Mouse (Mus musculus): ENCODE results near the gene Aff3.

Aff3 gene

DNA sequence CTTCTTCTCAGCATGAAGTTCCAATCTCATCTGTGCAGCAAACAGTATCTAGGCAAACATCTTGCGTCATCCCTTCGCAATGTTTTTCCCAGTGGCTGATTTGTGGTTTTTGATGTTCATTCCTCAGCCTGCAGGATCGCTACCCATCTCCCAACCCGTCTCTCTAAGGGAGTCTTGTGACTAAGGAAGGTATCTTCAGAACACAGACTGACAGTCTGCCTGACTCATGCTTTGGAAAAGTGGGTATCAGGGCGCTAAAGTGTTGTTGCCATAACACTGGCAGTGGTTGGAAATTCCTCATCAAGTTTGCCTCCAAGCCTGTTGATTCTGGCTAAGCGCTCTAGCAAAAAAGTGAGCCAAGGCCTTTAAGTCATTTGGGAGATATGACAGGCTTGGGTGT, 372.8 kb downstream of the Aff3 start:
- in situ Hi-C loops (cut with MboI; ENCODE audit: low pct_unique_long_range_greater_than_20kb in 1 of 2, low sequenced_read_pairs in 2 of 2, unreplicated experiment in 1 of 2): no loop called here

DNA sequence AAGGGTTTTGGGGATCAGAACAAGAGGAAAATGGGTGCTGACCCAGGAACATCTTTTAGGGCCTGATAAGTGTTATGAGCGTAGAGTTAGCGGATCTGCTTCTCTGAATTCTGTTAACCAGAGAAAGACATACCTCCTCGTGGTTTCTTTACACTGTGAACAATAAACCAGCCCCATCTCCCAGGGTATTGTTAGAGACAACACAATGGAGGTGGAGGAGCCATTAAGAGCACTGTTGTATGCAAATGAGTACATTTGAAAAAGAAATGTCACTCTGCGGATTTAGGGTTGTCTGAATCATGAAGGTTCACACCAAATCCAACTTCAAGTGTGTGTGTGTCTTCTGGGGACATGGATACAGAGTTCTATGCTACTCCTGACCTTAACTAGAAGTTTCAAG, 373.3 kb downstream of the Aff3 start:
- in situ Hi-C loops (cut with MboI; ENCODE audit: low pct_unique_long_range_greater_than_20kb in 1 of 2, low sequenced_read_pairs in 2 of 2, unreplicated experiment in 1 of 2): no loop called here

DNA sequence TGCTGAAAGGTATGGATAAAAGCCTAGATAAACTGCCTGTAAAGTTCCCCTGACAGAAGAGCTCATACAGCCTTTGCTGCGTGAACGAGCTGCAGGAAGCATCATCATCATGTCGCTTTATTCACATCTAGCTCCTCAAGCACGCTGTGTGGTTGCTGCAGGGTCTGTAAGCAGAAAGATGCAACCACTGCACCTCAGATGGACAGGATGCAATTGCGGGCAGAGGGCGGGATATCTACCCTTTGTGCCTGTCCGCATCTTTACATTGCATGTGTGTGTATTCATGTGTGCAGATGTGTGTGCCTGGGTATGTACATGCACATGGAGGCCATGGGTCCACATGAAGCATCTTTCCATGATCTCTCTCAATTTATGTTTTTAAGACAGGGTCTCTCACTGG, 373.9 kb downstream of the Aff3 start:
- in situ Hi-C loops (cut with MboI; ENCODE audit: low pct_unique_long_range_greater_than_20kb in 1 of 2, low sequenced_read_pairs in 2 of 2, unreplicated experiment in 1 of 2): no loop called here

DNA sequence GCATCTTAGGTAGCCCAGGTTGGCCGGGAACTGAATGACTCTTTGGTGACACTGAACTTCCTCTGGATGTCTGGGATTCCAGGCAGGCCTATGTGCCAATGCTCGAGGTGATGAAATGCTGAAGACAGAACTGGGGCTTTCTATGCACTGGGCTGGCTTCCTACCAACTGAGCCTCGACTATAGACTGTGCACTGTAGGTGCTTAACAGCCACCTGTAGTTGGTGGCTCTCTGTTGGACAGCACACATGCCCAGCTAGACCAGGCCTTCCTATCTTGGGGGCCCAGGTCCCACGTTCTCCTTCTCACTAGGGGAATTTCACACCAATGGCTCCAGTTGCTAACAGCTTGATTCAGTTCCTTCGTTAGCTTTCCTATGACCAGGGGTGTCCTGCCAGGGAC, 374.9 kb downstream of the Aff3 start:
- in situ Hi-C loops (cut with MboI; ENCODE audit: low pct_unique_long_range_greater_than_20kb in 1 of 2, low sequenced_read_pairs in 2 of 2, unreplicated experiment in 1 of 2): no loop called here

DNA sequence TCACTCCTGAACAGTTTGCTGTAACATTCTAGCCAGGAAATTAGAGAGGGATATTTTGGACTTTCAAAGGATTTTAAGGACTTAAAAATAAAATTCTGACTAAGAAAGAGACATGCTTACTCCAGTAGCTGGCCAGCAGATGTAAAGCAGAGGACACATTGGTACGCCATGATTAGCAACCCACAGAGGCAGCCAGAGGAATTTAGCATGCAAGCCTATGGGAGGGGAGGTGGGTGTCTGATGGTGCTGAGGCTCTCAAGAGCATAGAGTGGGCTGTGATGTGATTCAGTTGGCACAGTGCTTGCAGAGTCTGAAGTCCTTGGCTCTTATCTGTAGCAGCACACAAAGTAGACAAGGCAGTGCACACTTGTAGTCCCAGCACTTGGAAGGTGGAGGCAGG, 376.0 kb downstream of the Aff3 start:
- in situ Hi-C loops (cut with MboI; ENCODE audit: low pct_unique_long_range_greater_than_20kb in 1 of 2, low sequenced_read_pairs in 2 of 2, unreplicated experiment in 1 of 2): no loop called here

DNA sequence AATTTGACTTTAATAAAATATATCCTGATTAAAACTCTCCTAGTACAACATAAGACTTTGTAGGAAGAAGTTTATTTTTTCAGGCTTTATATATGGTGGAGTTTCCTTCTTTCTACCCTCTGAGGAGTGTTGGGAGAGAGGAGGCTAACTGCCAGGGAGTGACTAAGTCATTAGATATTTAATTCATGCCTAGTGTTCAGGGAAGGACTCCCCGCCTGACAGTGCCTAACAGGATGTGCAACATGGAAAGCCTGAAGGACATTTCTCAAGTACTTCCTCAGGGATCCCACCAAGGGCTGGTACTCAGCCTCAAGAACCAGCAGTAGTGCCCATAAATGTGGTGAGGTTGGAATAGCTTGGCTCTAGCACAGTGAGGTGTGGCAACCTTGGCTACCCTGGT, 378.2 kb downstream of the Aff3 start:
- in situ Hi-C loops (cut with MboI; ENCODE audit: low pct_unique_long_range_greater_than_20kb in 1 of 2, low sequenced_read_pairs in 2 of 2, unreplicated experiment in 1 of 2): no loop called here

DNA sequence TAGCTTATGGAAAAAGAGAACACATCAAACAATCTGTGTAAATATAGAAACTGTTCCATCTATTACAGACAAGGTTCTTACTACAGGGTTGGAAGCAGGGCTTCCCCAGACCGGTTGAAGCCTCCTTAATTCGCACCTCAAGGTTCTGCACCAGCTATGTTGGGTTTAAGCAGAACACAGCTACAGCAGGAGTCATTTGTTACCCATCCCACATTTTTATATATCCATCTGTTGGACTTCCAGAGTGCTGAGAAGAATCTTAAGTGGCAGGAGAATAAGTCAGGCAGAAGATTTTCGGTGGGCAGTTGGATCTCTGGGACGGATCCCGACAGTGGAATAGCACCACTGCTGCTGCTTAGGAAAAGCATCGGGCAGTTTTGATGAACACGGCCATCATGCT, 384.2 kb downstream of the Aff3 start:
- in situ Hi-C loops (cut with MboI; ENCODE audit: low pct_unique_long_range_greater_than_20kb in 1 of 2, low sequenced_read_pairs in 2 of 2, unreplicated experiment in 1 of 2): no loop called here

DNA sequence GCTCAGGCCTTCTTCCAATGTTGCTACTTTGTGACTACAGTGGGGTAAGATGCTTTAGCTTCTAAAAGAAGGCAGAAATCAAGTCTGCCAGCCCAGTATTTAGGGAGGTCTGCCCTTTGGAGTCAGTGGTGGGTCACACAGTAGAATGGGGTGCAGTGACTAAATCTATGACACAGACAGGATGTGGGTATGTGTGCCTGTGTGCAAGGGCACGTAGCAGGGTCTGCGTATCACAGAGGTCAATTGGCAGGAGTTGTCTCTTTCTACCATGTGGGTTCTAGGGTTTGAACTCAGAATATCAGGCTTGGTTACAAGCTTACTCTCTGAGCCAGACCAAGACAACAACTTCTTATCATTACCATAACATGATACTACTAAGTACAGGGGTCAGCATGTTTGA, 393.4 kb downstream of the Aff3 start:
- in situ Hi-C loops (cut with MboI; ENCODE audit: low pct_unique_long_range_greater_than_20kb in 1 of 2, low sequenced_read_pairs in 2 of 2, unreplicated experiment in 1 of 2): no loop called here

DNA sequence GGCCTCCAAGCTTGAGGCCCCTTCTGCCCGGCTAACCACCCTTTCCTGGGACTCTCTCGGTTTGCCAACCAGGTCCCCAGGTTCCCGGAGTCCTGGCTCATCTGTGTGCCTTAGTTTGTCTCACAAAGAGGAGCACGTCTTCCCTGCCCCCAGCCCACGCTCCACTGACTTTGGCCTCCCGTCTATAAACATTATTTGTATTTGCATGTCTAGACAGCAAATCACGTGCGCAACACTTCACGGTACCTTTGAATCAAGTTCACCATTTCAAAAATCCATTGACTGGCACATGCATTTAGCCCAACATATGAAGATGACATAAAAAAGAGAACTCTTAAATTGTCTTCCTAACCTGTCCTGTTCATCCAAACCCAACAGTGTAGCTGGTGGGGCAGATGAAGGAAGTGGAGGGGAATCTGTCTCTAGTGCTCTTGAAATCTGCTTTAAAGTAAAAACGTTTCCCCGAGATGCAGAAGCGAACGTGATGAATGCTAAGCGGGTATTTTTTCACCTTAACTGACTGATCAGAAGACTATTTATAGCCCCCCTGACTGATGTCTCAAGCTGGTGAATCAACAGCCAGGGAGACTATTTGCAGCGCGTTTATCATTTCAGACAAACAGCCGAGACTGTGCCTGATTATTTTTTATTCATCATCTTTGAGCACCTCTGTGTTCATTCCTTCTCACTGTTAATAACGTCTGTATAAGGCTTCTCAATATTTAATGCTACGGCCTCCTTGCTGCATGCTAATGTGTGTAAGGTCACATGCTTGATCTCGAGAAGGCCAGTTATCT, 396.3 kb downstream of the Aff3 start:
- in situ Hi-C loops (cut with MboI; ENCODE audit: low pct_unique_long_range_greater_than_20kb in 1 of 2, low sequenced_read_pairs in 2 of 2, unreplicated experiment in 1 of 2): no loop called here

DNA sequence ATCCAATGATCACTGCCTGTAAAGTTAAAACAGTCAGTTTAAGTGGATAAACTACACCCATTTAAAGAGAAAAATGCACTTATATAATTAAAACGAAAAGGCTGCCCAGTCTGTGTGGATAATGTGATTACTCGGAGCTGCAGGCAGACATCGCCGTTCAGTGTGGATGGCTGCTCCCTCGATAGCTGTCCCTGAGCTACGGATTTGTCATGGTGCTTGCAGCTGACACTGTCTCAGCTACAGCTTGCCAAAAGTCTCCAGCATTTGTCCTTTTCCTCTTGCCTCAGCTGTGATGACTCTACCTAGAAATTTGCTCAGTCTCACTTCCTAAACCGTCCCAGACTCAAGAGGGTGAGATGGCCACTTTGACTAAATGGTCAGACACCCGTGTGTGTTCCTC, 401.5 kb downstream of the Aff3 start:
- in situ Hi-C loops (cut with MboI; ENCODE audit: low pct_unique_long_range_greater_than_20kb in 1 of 2, low sequenced_read_pairs in 2 of 2, unreplicated experiment in 1 of 2): no loop called here

DNA sequence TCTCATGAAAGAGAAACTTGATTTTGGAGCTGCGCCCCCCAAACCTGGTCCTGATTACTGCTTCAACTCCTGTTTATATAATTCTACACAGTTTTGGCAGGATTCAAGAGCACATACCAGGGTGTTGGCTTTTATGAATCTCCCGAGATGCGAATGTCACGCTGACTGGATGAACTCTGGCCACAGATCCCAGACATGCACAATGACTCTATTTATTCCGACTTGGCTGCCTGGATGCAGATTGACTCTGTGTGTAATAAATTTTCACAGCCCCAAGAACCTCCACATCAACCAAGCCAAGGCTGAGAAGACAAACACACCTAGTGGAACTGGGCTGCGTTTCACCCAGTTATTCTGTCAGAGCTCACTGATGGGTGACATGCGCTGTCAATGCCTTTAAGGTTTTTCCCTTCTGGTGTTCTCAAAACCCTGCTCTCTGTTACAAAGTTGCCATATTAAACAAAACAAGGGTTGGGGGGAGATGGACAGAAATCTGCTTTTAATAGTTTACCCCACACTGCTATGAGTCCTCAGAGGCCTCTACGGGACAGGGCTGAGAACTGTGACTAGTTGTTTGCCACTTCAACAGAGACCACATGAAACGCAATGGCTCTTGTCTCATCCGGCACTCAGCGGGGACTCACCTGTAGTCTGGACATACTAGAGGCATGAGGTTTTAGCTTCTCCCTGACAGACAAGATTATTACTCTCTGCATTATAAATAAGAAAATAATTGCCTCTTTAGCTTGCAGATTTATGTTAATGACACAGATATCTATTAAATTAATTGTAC, 402.2 kb downstream of the Aff3 start:
- in situ Hi-C loops (cut with MboI; ENCODE audit: low pct_unique_long_range_greater_than_20kb in 1 of 2, low sequenced_read_pairs in 2 of 2, unreplicated experiment in 1 of 2): no loop called here

DNA sequence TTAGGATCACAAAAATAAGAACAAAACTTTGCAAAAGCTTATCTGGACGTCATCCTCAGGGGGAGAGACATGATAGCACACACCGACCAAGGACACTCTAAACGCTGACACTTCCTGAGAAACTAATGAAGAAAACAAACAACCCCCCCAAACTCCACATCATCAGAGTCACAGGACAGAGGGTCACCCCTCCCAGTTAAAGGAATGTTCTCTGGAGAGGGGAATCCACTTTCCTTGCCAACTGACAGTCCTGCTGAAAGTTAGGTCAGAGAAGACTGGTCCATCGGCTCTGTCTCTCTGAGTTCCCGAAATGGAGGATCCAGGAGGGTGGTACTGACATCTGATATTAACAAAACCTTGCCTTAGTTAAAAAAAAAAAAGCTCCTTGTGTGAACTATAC, 403.7 kb downstream of the Aff3 start:
- in situ Hi-C loops (cut with MboI; ENCODE audit: low pct_unique_long_range_greater_than_20kb in 1 of 2, low sequenced_read_pairs in 2 of 2, unreplicated experiment in 1 of 2): no loop called here

DNA sequence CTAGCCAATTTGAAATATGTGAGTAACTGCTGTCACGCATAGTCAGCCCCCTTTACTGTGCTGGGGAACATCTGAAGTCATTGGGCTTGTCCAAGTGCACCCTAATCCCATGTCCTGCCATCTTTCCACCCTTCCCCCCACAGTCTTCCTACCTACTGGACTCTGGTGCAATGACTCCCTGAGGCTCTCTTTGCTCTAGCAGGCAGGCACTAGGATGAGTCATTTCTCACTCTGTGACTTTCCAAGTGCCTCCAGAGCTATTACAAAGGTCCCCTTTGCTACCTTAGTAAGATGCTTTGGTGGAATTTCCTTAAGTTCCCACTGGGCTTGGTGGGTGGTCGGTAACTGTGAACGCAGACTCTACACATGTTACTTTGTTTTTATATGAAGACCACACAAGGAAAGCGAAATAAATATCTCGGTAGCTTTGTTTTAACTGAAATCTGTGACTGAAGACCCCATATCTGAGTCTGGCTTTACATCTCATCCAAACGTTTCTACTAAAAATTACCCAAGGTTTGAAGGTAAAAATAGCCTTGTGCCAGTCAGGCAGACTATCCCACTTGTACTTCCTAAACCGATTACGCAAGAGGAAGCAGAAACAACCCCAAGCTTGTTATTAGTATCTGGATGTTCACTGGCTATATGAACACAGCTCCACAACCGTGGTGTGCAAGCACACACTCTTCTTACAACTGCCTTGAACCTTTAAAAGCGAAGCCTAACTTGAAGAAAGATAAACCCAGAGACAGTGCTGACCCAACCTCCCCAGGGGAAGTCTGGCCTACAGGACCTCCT, 405.0 kb downstream of the Aff3 start:
- in situ Hi-C loops (cut with MboI; ENCODE audit: low pct_unique_long_range_greater_than_20kb in 1 of 2, low sequenced_read_pairs in 2 of 2, unreplicated experiment in 1 of 2): no loop called here

DNA sequence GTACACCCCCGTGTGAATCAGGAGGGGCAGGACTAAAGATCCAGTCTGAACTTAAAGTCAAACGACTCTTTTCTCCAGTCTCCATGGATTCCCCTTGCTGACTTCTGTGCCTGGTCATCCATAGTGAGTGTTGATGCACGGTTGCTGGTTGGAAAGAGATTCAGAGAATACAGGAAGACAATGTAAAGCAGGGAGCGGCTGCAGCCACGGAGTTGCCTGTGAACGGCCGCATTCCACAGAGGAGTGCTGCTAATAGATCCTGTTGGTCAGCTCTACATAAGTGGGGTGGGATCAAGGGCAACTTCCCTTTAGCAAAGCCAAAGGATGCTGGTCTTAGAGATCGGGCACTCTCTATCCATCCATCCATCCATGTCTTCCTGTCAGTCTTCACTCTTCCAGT, 410.3 kb downstream of the Aff3 start:
- in situ Hi-C loops (cut with MboI; ENCODE audit: low pct_unique_long_range_greater_than_20kb in 1 of 2, low sequenced_read_pairs in 2 of 2, unreplicated experiment in 1 of 2): no loop called here

DNA sequence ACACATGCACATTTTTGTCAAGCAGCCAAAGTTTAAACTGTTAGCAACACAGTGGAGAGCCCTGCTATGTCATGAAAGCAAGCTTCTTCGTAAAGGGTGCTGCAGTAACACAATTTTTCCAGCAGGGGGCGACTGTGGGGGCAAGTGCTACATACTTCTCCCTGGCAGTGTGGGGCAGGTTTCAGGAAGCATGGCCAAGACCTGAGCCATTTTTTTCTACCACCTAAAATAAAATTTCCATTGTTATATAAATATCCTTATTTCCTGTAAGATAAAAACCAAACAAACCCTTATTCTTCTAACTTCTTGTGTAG, 412.0 kb downstream of the Aff3 start:
- in situ Hi-C loops (cut with MboI; ENCODE audit: low pct_unique_long_range_greater_than_20kb in 1 of 2, low sequenced_read_pairs in 2 of 2, unreplicated experiment in 1 of 2): no loop called here

DNA sequence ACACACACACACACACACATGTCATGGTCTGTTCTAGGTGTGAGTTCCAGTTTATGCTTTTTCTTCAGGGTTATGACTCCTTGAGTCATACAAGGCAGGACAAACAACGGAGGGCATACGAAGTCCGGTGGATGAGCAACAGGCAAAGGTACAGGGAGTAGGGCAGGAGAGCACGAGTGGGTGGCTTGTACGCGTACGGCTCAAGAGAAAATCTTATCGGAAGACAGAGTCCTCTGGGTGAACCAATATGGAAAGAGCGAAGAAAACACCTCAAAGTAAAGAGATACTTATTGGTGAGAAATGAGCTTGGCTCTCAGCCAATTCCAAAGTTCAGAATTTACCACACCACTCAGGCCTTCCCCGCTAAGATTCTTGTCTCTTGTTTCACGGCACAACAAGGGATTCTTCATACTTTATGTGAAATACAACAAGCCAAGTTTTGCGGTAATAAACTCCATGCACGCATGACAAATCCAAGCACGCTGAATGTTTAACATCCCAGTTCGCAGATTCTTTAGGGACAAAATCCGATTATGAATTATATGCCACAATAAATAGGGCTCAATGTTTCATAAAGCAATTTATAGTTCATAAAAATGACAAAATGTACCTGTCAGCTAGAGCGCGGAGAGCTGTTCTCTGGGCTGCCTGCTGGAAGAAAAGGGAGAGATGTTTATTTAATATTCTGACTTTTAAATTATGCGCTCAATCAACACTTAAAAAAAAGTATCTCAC, 412.6 kb downstream of the Aff3 start:
- in situ Hi-C loops (cut with MboI; ENCODE audit: low pct_unique_long_range_greater_than_20kb in 1 of 2, low sequenced_read_pairs in 2 of 2, unreplicated experiment in 1 of 2): no loop called here

DNA sequence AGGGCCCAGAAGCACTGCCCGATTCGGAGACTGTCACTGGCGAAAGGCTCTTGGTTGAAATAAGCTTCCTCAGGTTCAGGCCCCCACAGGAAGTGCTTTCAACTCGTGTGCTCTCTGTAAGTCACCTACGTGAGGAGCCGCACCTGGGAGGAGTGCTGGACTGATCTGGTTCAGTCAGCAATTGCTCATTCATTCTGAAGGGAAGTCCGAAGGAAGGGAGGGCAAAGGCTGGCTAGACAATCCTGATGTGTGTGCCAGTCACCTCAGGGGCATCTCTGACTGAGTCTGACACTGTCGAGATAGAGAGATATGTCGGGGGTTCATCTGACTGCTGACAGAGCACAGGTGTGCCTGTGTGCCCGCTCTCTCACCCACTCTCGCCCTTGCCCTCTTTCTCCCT, 413.3 kb downstream of the Aff3 start:
- in situ Hi-C loops (cut with MboI; ENCODE audit: low pct_unique_long_range_greater_than_20kb in 1 of 2, low sequenced_read_pairs in 2 of 2, unreplicated experiment in 1 of 2): no loop called here

DNA sequence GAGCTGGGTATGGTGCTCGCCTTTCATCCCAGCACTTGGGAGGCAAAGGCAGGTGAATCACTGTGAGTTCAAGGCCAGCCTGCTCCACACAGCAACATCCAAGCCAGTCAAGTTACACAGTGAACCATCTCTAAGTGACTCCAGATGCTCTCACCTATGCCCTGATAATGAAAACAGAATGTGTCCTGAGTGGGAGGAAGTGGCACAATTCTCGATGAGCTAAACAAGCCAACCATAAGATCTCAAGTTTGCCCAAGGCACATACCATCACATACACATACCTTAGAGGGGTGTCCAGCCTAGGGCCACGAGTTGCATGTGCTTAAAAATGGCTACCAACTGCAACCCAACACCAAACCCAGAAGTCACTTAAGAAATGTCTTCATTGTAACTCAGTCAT, 414.5 kb downstream of the Aff3 start:
- in situ Hi-C loops (cut with MboI; ENCODE audit: low pct_unique_long_range_greater_than_20kb in 1 of 2, low sequenced_read_pairs in 2 of 2, unreplicated experiment in 1 of 2): no loop called here

DNA sequence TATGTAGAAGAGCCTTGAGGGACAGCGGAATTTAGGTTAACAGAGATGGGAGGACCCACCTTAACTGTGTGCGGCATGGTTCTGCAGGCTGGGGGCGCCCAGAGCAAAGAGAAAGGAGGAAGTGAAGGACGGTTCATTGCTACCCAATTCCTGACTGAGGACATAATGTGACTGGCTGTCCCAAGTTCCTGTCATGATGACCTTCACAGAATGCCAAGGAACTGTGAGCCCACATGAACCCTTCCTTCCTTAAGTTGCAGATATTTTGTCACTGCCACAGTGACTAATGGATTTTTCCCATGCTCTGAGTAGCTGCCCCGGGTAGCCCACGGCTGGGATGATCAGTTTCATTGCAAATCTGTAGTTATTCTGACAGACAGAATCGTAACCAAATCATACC, 415.2 kb downstream of the Aff3 start:
- in situ Hi-C loops (cut with MboI; ENCODE audit: low pct_unique_long_range_greater_than_20kb in 1 of 2, low sequenced_read_pairs in 2 of 2, unreplicated experiment in 1 of 2): no loop called here
